ENCODE assay signal across 8 mouse cellular contexts in the genomic region with DNA sequence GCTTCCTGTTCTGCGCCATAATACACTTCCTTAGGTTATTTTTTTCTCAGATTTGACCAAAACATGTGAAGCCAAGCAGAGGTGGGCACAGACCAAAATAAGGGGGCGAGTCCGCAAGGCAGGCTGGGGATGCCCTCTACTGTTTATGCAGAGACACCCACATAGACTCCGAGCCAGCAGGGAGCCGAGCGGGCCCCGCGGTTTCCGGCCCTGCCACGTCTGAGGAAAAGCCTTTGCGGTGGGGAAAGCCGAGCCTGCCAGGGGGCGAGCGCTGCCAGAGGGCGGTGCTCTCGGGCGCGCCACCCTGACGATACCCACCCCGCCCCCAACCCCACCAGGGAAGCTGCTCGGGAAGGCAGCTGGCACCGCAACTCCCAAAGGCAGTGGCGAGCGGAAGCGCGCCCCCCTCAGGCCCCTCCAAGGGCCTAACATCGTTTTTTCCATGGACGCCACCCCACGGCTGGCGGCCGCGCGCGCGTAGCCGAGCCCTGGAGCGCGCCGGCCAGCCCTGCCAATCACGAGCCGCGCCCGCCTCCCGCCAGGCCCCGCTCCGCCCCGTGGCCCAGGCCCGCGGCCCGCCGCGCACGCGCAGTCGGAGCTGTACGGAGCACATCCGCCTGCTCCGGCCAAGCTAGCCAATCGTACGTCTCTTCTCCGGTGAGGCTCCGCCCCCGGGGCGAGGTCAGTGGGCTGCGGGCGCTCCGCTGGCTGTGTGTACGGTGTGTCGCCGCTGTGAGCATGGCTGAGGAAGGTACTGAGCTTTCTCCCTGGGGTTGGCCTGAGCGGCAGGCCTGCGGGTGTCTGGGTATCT. TPM values are rescaled to one million over a fixed set of nuclear protein-coding genes. Genes with fewer than 3 reads are reported as not detected.
DNase-seq lines count a peak whose midpoint lies in the region; ATAC-seq lines count a peak whose summit lies in the region.

Gene Sfr1, plus strand, starts transcription at position 612 of the 811 bp plus-strand sequence.

- ATAC-seq in hematopoietic stem cell, adult 5-6 weeks (replicated peaks in 1 of 2; ENCODE audit: insufficient read depth in 1 of 2, low FRiP score in 2 of 2, low TSS enrichment in 1 of 2, low read depth in 1 of 2, poor library complexity in 2 of 2, severe bottlenecking in 2 of 2) = peak; percentile 88 to 92
- ATAC-seq in lung, embryonic 16.5 days (ENCODE audit: low read depth) = peak; percentile 97

- H3K36me3 ChIP-seq in lung, embryonic 16.5 days (ENCODE audit: control insufficient read depth, insufficient read depth, low read length) = peaks cover 25% of the 10 kb centered on the region

- H3K4me1 ChIP-seq in lung, embryonic 16.5 days (replicated peaks; ENCODE audit: control insufficient read depth, insufficient read depth, low read length) = peaks cover 13% of the 10 kb centered on the region

- H3K4me3 ChIP-seq in lung, embryonic 16.5 days (ENCODE audit: low read length) = peak within 1 kb of the TSS; percentile 87

- no peaks in the 10 kb centered on the region for H3K27me3 ChIP-seq in lung, embryonic 16.5 days (ENCODE audit: control insufficient read depth, insufficient read depth, low read depth, low read length)

- H3K9me3 ChIP-seq in lung, embryonic 16.5 days (ENCODE audit: control insufficient read depth, low read length) = no peaks in the 10 kb centered on the region

- H3K9ac ChIP-seq in lung, embryonic 16.5 days (ENCODE audit: low read length) = peak within 1 kb of the TSS; percentile 86

- peak within 1 kb of the TSS; percentile 74 for H3K4me2 ChIP-seq in lung, embryonic 16.5 days (ENCODE audit: low read depth, low read length)

- DNase-seq in MEL-GATA-1-ER (ENCODE audit: extremely low read depth, low read depth) = peak; percentile 87
- peak; percentile 99 for DNase-seq in cerebellum, adult 8-10 months
- peak; percentile 97 for DNase-seq in forelimb bud, embryonic 11.5 days (ENCODE audit: low read depth, low spot score)
- peak; percentile 95 for DNase-seq in layer of hippocampus, adult 9-10 months (ENCODE audit: low spot score)
- peak; percentile 96 for DNase-seq in ovary, postnatal 10 days (ENCODE audit: low spot score)
- peak; percentile 99 for DNase-seq in thymus, postnatal 10 days (ENCODE audit: low spot score in 2 of 2)

- H3K27ac ChIP-seq in lung, embryonic 16.5 days (ENCODE audit: low read length) = peak within 1 kb of the TSS; percentile 96

- under 1% methylated on average over 70 of the region's 72 CpGs for WGBS in lung, embryonic 16.5 days

RNA-seq across cellular contexts. Expression of gene Sfr1, which starts in this region (rescaled TPM):
- total RNA-seq in hematopoietic stem cell, adult 5-6 weeks (2017) = 209 and 264 TPM in 2 replicates
- polyA plus RNA-seq in lung, embryonic 16.5 days (2015; fragmentation: Nextera tagmentation; extraction: Ambion mirVana) = 225 and 236 TPM in 2 replicates

Comparison
In these comparisons a context has a peak if more than half of its experiments do, and no peak if none do; other contexts are left out.
1. Peak in every context shown above with its lines: DNase-seq, ATAC-seq, H3K4me3 ChIP-seq and H3K27ac ChIP-seq.